Mouse (Mus musculus): Measurements from ENCODE around the gene Snx25. TPM values are rescaled to one million over a fixed set of nuclear protein-coding genes. Genes with fewer than 3 reads are reported as not detected.

Gene Snx25
- total and polyA plus RNA-seq, 2 experiments from 2014 or later: 2.4 to 14.7 TPM

GRCm38 (mm10) chr8:45998228-45998627 lies 153.7 kb downstream of the Snx25 start:
- no peaks in the 10 kb centered on the region for H3K27me3 ChIP-seq (ENCODE audit: control insufficient read depth, insufficient read depth, low read length)
- H3K4me1 ChIP-seq (ENCODE audit: control insufficient read depth, insufficient read depth): peaks cover 10% of the 10 kb centered on the region; the same call in 1 of the 2 replicates
- H3K4me2 ChIP-seq (ENCODE audit: low read depth, low read length): peak overlapping the region; percentile 75
- WGBS: 66% methylated on average over 2 of the region's 2 CpGs
- no peak overlapping the region for H3K27ac ChIP-seq (ENCODE audit: low read depth)
- no peak overlapping the region for H3K9ac ChIP-seq (replicated peaks; ENCODE audit: low read depth, low read length)
- no peaks in the 10 kb centered on the region for H3K9me3 ChIP-seq (replicated peaks; ENCODE audit: control insufficient read depth, low read length)
- DNase-seq (ENCODE audit: low spot score): no peak
- peak overlapping the region; percentile 16; the same call in 1 of the 2 replicates for H3K4me3 ChIP-seq (ENCODE audit: low read depth, low read length)
- no peak for ATAC-seq (ENCODE audit: insufficient read depth, low read depth)
- H3K36me3 ChIP-seq (replicated peaks; ENCODE audit: control insufficient read depth, insufficient read depth, low read length): peaks cover 32% of the 10 kb centered on the region
- no peak for TF ChIP-seq EP300 (IDR thresholded peaks at IDR 0.05; ENCODE audit: low read depth)
- TF ChIP-seq CTCF (IDR thresholded peaks at IDR 0.05; ENCODE audit: low read depth): peak; percentile 28

DNA sequence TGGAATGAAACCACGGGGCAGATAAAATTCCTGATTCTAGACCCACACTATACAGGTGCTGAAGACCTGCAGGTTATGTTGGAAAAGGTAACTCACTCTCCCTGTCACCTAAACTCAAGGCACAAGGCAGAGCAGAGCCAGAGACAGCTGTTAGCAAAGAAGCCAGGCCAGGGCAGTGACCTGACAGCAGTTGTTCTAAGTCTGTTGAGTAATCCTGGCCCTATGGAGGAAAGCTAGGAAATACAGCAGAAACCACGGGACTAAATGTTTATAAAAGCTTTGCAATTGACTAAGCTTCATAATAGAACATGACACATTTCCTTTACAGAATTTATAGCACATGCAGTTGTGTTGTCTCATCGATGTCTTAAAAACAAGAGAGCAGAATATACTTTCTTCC lies 156.4 kb downstream of the Snx25 start:
- Histone ChIP-seq H3K27ac (ENCODE audit: low read depth) (no peak overlapping the region), H3K4me3 (ENCODE audit: low read depth, low read length) (no peak overlapping the region), H3K4me2 (ENCODE audit: low read depth, low read length) (no peak overlapping the region), H3K9ac (replicated peaks; ENCODE audit: low read depth, low read length) (no peak overlapping the region), H3K9me3 (replicated peaks; ENCODE audit: control insufficient read depth, low read length) (no peaks in the 10 kb centered on the region), H3K4me1 (ENCODE audit: control insufficient read depth, insufficient read depth) (peaks cover 7% of the 10 kb centered on the region; the same call in 1 of the 2 replicates), H3K36me3 (replicated peaks; ENCODE audit: control insufficient read depth, insufficient read depth, low read length) (peaks cover 50% of the 10 kb centered on the region), H3K27me3 (ENCODE audit: control insufficient read depth, insufficient read depth, low read length) (no peaks in the 10 kb centered on the region)
- WGBS: 74% methylated on average over 3 of the region's 3 CpGs
- no peak for DNase-seq (ENCODE audit: low spot score)
- no peak for ATAC-seq (ENCODE audit: insufficient read depth, low read depth)
- no peak for TF ChIP-seq EP300 (IDR thresholded peaks at IDR 0.05; ENCODE audit: low read depth)

DNA sequence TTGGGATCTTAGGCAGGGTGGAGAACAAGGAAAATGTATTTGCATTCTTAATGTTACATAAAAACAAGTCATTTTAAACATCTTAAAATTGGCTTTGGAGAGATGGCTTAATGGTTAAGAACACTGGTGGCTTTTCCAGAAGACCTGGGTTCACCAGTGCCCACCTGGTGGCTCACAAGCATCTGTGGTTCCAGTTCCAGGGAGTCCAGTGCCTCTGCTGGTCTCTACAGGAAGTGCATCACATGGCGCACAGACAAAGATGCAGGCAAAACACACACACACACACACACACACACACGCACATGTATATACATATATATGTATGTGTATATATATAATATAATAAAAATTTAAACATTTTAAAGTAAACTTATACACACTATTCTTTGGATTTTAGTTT lies 157.8 kb downstream of the Snx25 start:
- no peak overlapping the region for H3K4me3 ChIP-seq (ENCODE audit: low read depth, low read length)
- no peaks in the 10 kb centered on the region for H3K27me3 ChIP-seq (ENCODE audit: control insufficient read depth, insufficient read depth, low read length)
- TF ChIP-seq CTCF (IDR thresholded peaks at IDR 0.05; ENCODE audit: low read depth) (peak; percentile 5; the same call in 1 of the 2 replicates), EP300 (IDR thresholded peaks at IDR 0.05; ENCODE audit: low read depth) (no peak)
- WGBS: 98% methylated on average over 2 of the region's 2 CpGs
- H3K4me1 ChIP-seq (ENCODE audit: control insufficient read depth, insufficient read depth): peaks cover 2% of the 10 kb centered on the region; the same call in 1 of the 2 replicates
- H3K4me2 ChIP-seq (ENCODE audit: low read depth, low read length): no peak overlapping the region
- H3K27ac ChIP-seq (ENCODE audit: low read depth): no peak overlapping the region
- H3K36me3 ChIP-seq (replicated peaks; ENCODE audit: control insufficient read depth, insufficient read depth, low read length): peaks cover 57% of the 10 kb centered on the region
- H3K9me3 ChIP-seq (replicated peaks; ENCODE audit: control insufficient read depth, low read length): no peaks in the 10 kb centered on the region
- no peak for ATAC-seq (ENCODE audit: insufficient read depth, low read depth)
- no peak for DNase-seq (ENCODE audit: low spot score)
- no peak overlapping the region for H3K9ac ChIP-seq (replicated peaks; ENCODE audit: low read depth, low read length)

DNA sequence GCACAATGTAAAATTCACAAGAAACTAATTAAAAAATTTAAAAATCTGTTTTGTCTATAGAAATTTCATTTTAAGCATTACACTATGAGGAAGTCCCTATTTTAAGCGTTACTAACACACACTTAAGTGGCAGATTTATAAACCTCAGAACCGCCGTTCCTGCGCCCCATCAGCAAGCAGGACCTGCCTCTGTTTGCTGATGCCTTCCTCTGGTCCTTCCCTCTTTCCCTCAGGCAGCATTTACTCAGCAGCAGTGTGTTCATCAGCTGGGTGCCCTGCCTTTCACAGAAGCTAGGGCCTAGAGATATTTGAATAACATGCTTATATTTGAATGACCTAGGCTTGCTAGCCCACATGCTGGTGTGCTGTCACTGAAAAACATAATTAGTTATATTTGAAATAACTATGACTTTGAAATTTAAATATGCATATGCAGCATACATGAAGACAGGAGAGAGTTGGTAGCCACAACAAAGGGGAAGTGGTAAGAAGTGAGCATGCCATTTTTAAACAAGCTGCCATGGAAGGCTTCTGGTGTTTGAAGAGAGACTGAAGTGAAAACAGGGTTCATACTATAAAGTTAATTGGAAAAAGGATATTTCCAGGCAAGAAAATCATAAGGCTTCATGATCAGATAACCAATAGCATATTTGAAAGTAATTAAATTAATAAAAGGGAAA lies 161.2 kb downstream of the Snx25 start:
- WGBS: 86% methylated on average over 4 of the region's 4 CpGs
- H3K9me3 ChIP-seq (replicated peaks; ENCODE audit: control insufficient read depth, low read length): no peaks in the 10 kb centered on the region
- no peak for TF ChIP-seq CTCF (IDR thresholded peaks at IDR 0.05; ENCODE audit: low read depth)
- TF ChIP-seq EP300 (IDR thresholded peaks at IDR 0.05; ENCODE audit: low read depth): no peak
- no peak overlapping the region for H3K9ac ChIP-seq (replicated peaks; ENCODE audit: low read depth, low read length)
- no peak overlapping the region for H3K4me3 ChIP-seq (ENCODE audit: low read depth, low read length)
- no peaks in the 10 kb centered on the region for H3K27me3 ChIP-seq (ENCODE audit: control insufficient read depth, insufficient read depth, low read length)
- peaks cover 49% of the 10 kb centered on the region for H3K36me3 ChIP-seq (replicated peaks; ENCODE audit: control insufficient read depth, insufficient read depth, low read length)
- ATAC-seq (ENCODE audit: insufficient read depth, low read depth) (no peak), DNase-seq (ENCODE audit: low spot score) (no peak)
- H3K4me1 ChIP-seq (ENCODE audit: control insufficient read depth, insufficient read depth): no peaks in the 10 kb centered on the region
- H3K27ac ChIP-seq (ENCODE audit: low read depth): no peak overlapping the region
- no peak overlapping the region for H3K4me2 ChIP-seq (ENCODE audit: low read depth, low read length)

- H3K9me3 ChIP-seq (replicated peaks; ENCODE audit: control insufficient read depth, low read length): no peaks in the 10 kb centered on the region
These were observed 163.8 kb downstream of the Snx25 start for GRCm38 (mm10) chr8:45988189-45988588.

DNA sequence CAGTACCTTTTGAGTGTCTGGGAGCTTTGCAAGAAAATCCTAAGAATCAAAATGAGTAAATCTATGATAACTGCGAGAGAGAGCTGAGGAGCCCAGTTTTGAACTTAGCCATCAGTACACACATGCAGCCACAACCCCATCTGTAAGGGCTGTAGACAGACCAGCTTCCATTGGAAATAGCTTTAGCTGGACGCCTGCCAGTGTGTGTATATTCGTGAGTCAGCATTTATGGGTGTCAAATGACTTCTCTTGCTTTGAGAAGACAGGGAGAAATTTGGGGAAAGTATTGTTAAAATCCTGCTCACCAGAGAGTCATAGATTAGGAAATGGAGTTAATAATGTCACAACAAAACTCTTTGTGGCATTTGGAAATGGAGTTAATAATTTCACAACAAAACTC lies 165.3 kb downstream of the Snx25 start:
- no peaks in the 10 kb centered on the region for H3K9me3 ChIP-seq (replicated peaks; ENCODE audit: control insufficient read depth, low read length)
- no peak overlapping the region for H3K4me3 ChIP-seq (ENCODE audit: low read depth, low read length)
- no peak for DNase-seq (ENCODE audit: low spot score)
- peaks cover 59% of the 10 kb centered on the region for H3K36me3 ChIP-seq (replicated peaks; ENCODE audit: control insufficient read depth, insufficient read depth, low read length)
- 72% methylated on average over 3 of the region's 3 CpGs for WGBS
- no peaks in the 10 kb centered on the region for H3K27me3 ChIP-seq (ENCODE audit: control insufficient read depth, insufficient read depth, low read length)
- no peaks in the 10 kb centered on the region for H3K4me1 ChIP-seq (ENCODE audit: control insufficient read depth, insufficient read depth)
- H3K9ac ChIP-seq (replicated peaks; ENCODE audit: low read depth, low read length): no peak overlapping the region
- no peak overlapping the region for H3K4me2 ChIP-seq (ENCODE audit: low read depth, low read length)
- ATAC-seq (ENCODE audit: insufficient read depth, low read depth): no peak
- H3K27ac ChIP-seq (ENCODE audit: low read depth): no peak overlapping the region
- TF ChIP-seq EP300 (IDR thresholded peaks at IDR 0.05; ENCODE audit: low read depth) (no peak), CTCF (IDR thresholded peaks at IDR 0.05; ENCODE audit: low read depth) (no peak)

More at GRCm38 (mm10) chr8:45988189-45988588, 163.8 kb downstream of the Snx25 start:
- DNase-seq (ENCODE audit: low spot score): no peak
- H3K9ac ChIP-seq (replicated peaks; ENCODE audit: low read depth, low read length): no peak overlapping the region
- WGBS: 58% methylated on average over 2 of the region's 2 CpGs
- H3K27ac ChIP-seq (ENCODE audit: low read depth): no peak overlapping the region
- ATAC-seq (ENCODE audit: insufficient read depth, low read depth): no peak
- no peaks in the 10 kb centered on the region for H3K4me1 ChIP-seq (ENCODE audit: control insufficient read depth, insufficient read depth)
- TF ChIP-seq EP300 (IDR thresholded peaks at IDR 0.05; ENCODE audit: low read depth) (no peak), CTCF (IDR thresholded peaks at IDR 0.05; ENCODE audit: low read depth) (no peak)
- peaks cover 51% of the 10 kb centered on the region for H3K36me3 ChIP-seq (replicated peaks; ENCODE audit: control insufficient read depth, insufficient read depth, low read length)
- H3K4me3 ChIP-seq (ENCODE audit: low read depth, low read length): no peak overlapping the region
- H3K4me2 ChIP-seq (ENCODE audit: low read depth, low read length): no peak overlapping the region
- no peaks in the 10 kb centered on the region for H3K27me3 ChIP-seq (ENCODE audit: control insufficient read depth, insufficient read depth, low read length)

Other genes with a start within 250 kb of the Snx25 start
- not detected in 2 replicates for gene Ccdc110, start 217.5 kb downstream of the Snx25 start, total RNA-seq (2014; rRNA removed; ENCODE audit: low replicate concordance)
- not detected in 2 replicates for gene Ccdc110, start 217.5 kb downstream of the Snx25 start, polyA plus RNA-seq (2015; fragmentation: Nextera tagmentation; extraction: Ambion mirVana)
- gene 1700029J07Rik, start 176.9 kb downstream of the Snx25 start, total RNA-seq (2014; rRNA removed; ENCODE audit: low replicate concordance): not detected in 2 replicates
- 1.3 and 1.6 TPM in 2 replicates for gene 1700029J07Rik, start 176.9 kb downstream of the Snx25 start, polyA plus RNA-seq (2015; fragmentation: Nextera tagmentation; extraction: Ambion mirVana)
- gene Ufsp2, start 176.6 kb downstream of the Snx25 start, total RNA-seq (2014; rRNA removed; ENCODE audit: low replicate concordance): 16.9 and 47.4 TPM in 2 replicates
- gene Ufsp2, start 176.6 kb downstream of the Snx25 start, polyA plus RNA-seq (2015; fragmentation: Nextera tagmentation; extraction: Ambion mirVana): 59.5 and 61.4 TPM in 2 replicates
- gene Lrp2bp, start 152.9 kb downstream of the Snx25 start, total RNA-seq (2014; rRNA removed; ENCODE audit: low replicate concordance): 0.08 and 0.99 TPM in 2 replicates
- 0.36 and 0.65 TPM in 2 replicates for gene Lrp2bp, start 152.9 kb downstream of the Snx25 start, polyA plus RNA-seq (2015; fragmentation: Nextera tagmentation; extraction: Ambion mirVana)
- 1.2 and 42.2 TPM in 2 replicates for gene Ankrd37, start 146.5 kb downstream of the Snx25 start, total RNA-seq (2014; rRNA removed; ENCODE audit: low replicate concordance)
- gene Ankrd37, start 146.5 kb downstream of the Snx25 start, polyA plus RNA-seq (2015; fragmentation: Nextera tagmentation; extraction: Ambion mirVana): 10.2 and 14.3 TPM in 2 replicates
- gene Cfap97, start 388 bp downstream of the Snx25 start, total RNA-seq (2014; rRNA removed; ENCODE audit: low replicate concordance): 13.7 and 14.8 TPM in 2 replicates
- gene Cfap97, start 388 bp downstream of the Snx25 start, polyA plus RNA-seq (2015; fragmentation: Nextera tagmentation; extraction: Ambion mirVana): 22.0 and 22.4 TPM in 2 replicates
- gene Slc25a4, start 59.1 kb upstream of the Snx25 start, total RNA-seq (2014; rRNA removed; ENCODE audit: low replicate concordance): 6,222 and 7,450 TPM in 2 replicates
- gene Slc25a4, start 59.1 kb upstream of the Snx25 start, polyA plus RNA-seq (2015; fragmentation: Nextera tagmentation; extraction: Ambion mirVana): 6,522 and 6,528 TPM in 2 replicates
- not detected in 2 replicates for gene Helt, start 142.5 kb upstream of the Snx25 start, total RNA-seq (2014; rRNA removed; ENCODE audit: low replicate concordance)
- not detected in 2 replicates for gene Helt, start 142.5 kb upstream of the Snx25 start, polyA plus RNA-seq (2015; fragmentation: Nextera tagmentation; extraction: Ambion mirVana)